ENCODE assay signal across 26 mouse cellular contexts in the genomic region with DNA sequence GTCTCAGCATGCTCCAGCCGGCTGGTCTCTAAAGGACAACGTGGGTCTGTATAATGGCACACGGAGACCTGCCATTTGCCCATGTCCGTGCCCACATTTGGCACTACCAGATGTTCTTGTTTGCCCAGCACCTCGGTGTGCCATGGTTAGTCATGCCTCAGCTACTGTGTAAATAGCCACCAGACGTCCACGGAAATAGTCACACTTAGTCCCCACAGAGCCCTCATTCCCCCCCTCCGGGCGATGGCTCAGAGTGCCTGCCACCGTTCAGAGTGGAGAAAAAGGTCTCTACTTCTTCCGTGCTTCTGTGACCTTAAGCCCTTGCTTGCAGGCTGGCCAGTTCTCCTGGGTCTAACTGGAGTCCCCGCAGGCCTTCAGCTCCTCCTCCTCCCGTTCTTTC. TPM values are rescaled to one million over a fixed set of nuclear protein-coding genes. Genes with fewer than 3 reads are reported as not detected.
A peak's percentile ranks its signal among the peaks of the same experiment; 100 is the strongest.
DNase-seq lines count a peak whose midpoint lies in the region; ATAC-seq and TF ChIP-seq lines count a peak whose summit lies in the region.
"Had no signal": no experiment of that assay in that cellular context is flagged by ENCODE, and none has a peak within 500 bp of the region (broad histone marks: within the 10 kb centered on the region; RNA-seq: fewer than 3 reads in every experiment).

No protein-coding gene starts in this region.

- no peak for ATAC-seq in hindbrain, embryonic 14.5 days (ENCODE audit: low FRiP score)
- ATAC-seq in hindbrain, embryonic 16.5 days, result no peak
- peak; percentile 41; the same call in 1 of the 2 replicates for ATAC-seq in stomach, postnatal 0 days (ENCODE audit: low FRiP score, low TSS enrichment)
- ATAC-seq: CD4-positive, CD25-positive, alpha-beta regulatory T cell, adult 4 months; forebrain, embryonic 15.5 days had no signal

- H3K9me3 ChIP-seq in hindbrain, embryonic 14.5 days (ENCODE audit: control insufficient read depth, low read length), result no peaks in the 10 kb centered on the region
- no peaks in the 10 kb centered on the region for H3K9me3 ChIP-seq in hindbrain, embryonic 16.5 days (ENCODE audit: control insufficient read depth, low read length)
- H3K9me3 ChIP-seq in limb, embryonic 10.5 days (replicated peaks), result no peaks in the 10 kb centered on the region
- H3K9me3 ChIP-seq in stomach, postnatal 0 days (ENCODE audit: control insufficient read depth, low read length), result no peaks in the 10 kb centered on the region
- H3K9me3 ChIP-seq: embryonic facial prominence, embryonic 10.5 days; embryonic facial prominence, embryonic 12.5 days; forebrain, embryonic 13.5 days; forebrain, embryonic 15.5 days had no signal

- no peaks in the 10 kb centered on the region for H3K4me1 ChIP-seq in hindbrain, embryonic 14.5 days (replicated peaks; ENCODE audit: control insufficient read depth, insufficient read depth, low read length)
- H3K4me1 ChIP-seq in hindbrain, embryonic 16.5 days (ENCODE audit: control insufficient read depth, insufficient read depth, low read depth, low read length), result peaks cover 2% of the 10 kb centered on the region; the same call in 1 of the 2 replicates
- H3K4me1 ChIP-seq in limb, embryonic 10.5 days, result peaks cover 32% of the 10 kb centered on the region
- no peaks in the 10 kb centered on the region for H3K4me1 ChIP-seq in stomach, postnatal 0 days (replicated peaks; ENCODE audit: control insufficient read depth, insufficient read depth)

- no peak overlapping the region for H3K27ac ChIP-seq in hindbrain, embryonic 14.5 days
- no peak overlapping the region for H3K27ac ChIP-seq in hindbrain, embryonic 16.5 days (ENCODE audit: low read depth, low read length)
- H3K27ac ChIP-seq in limb, embryonic 10.5 days, result 0 out of 2 replicates have a peak overlapping the region, but pooled peaks have one; percentile 14
- H3K27ac ChIP-seq in stomach, postnatal 0 days (replicated peaks), result no peak overlapping the region
- H3K27ac ChIP-seq: embryonic facial prominence, embryonic 10.5 days; embryonic facial prominence, embryonic 12.5 days; forebrain, embryonic 13.5 days; forebrain, embryonic 15.5 days had no signal

- H3K9ac ChIP-seq in hindbrain, embryonic 14.5 days, result 0 out of 2 replicates have a peak overlapping the region, but pooled peaks have one; percentile 43
- H3K9ac ChIP-seq in hindbrain, embryonic 16.5 days (ENCODE audit: low read depth, low read length), result no peak overlapping the region
- H3K9ac ChIP-seq in stomach, postnatal 0 days (ENCODE audit: low read length), result no peak overlapping the region
- H3K9ac ChIP-seq: embryonic facial prominence, embryonic 12.5 days had no signal

- no peak overlapping the region for H3K4me2 ChIP-seq in hindbrain, embryonic 14.5 days (replicated peaks)
- no peak overlapping the region for H3K4me2 ChIP-seq in hindbrain, embryonic 16.5 days (ENCODE audit: low read length)
- no peak overlapping the region for H3K4me2 ChIP-seq in stomach, postnatal 0 days (replicated peaks; ENCODE audit: low read depth)

- H3K36me3 ChIP-seq in hindbrain, embryonic 14.5 days (replicated peaks; ENCODE audit: control insufficient read depth, insufficient read depth), result no peaks in the 10 kb centered on the region
- H3K36me3 ChIP-seq in hindbrain, embryonic 16.5 days (ENCODE audit: control insufficient read depth, insufficient read depth, low read length), result no peaks in the 10 kb centered on the region
- H3K36me3 ChIP-seq in limb, embryonic 10.5 days, result no peaks in the 10 kb centered on the region
- no peaks in the 10 kb centered on the region for H3K36me3 ChIP-seq in stomach, postnatal 0 days (ENCODE audit: control insufficient read depth, insufficient read depth, low read length)
- H3K36me3 ChIP-seq: embryonic facial prominence, embryonic 10.5 days; embryonic facial prominence, embryonic 12.5 days; forebrain, embryonic 15.5 days had no signal

- 75% methylated on average over 13 of the region's 13 CpGs for WGBS in hindbrain, embryonic 14.5 days
- WGBS in hindbrain, embryonic 16.5 days, result 71% methylated on average over 13 of the region's 13 CpGs
- WGBS in limb, embryonic 10.5 days, result 71% methylated on average over 13 of the region's 13 CpGs
- WGBS in stomach, postnatal 0 days, result 57% methylated on average over 13 of the region's 13 CpGs

- no peak for DNase-seq in hindbrain, embryonic 14.5 days (ENCODE audit: low spot score)
- peak; percentile 5 for DNase-seq in lung, postnatal 36 days
- DNase-seq in lung, postnatal 4 days, result no peak
- no peak for DNase-seq in limb, embryonic 10.5 days (ENCODE audit: low spot score)
- peak; percentile 50 for DNase-seq in stomach, postnatal 0 days (ENCODE audit: low spot score)
- no peak for DNase-seq in spleen, adult 18-20 months
- no peak for DNase-seq in left cerebral cortex, adult 11 months (ENCODE audit: low spot score)
- DNase-seq: adrenal gland, adult 2 months; adrenal gland, postnatal 10 days; adrenal gland, postnatal 25 days; B cell, adult 2 months; cerebellum, adult 11-12 months; cerebellum, adult 2 months; cerebellum, adult 9-10 months; cerebellum, postnatal 10 days; cerebellum, postnatal 25 days had no signal

- no peak for TF ChIP-seq CTCF in stomach, postnatal 0 days (IDR thresholded peaks at IDR 0.05; ENCODE audit: low read depth)

- no peak for TF ChIP-seq EP300 in stomach, postnatal 0 days (optimal IDR thresholded peaks at IDR 0.05)

- no peaks in the 10 kb centered on the region for H3K27me3 ChIP-seq in hindbrain, embryonic 14.5 days (ENCODE audit: control insufficient read depth, insufficient read depth, low read length)
- H3K27me3 ChIP-seq in hindbrain, embryonic 16.5 days (replicated peaks; ENCODE audit: control insufficient read depth, insufficient read depth, low read length), result no peaks in the 10 kb centered on the region
- H3K27me3 ChIP-seq in limb, embryonic 10.5 days (ENCODE audit: low read depth, poor library complexity, severe bottlenecking), result peaks cover 9% of the 10 kb centered on the region; the same call in 1 of the 2 replicates
- H3K27me3 ChIP-seq in stomach, postnatal 0 days (ENCODE audit: control insufficient read depth, insufficient read depth, low read length), result no peaks in the 10 kb centered on the region
- H3K27me3 ChIP-seq: CH12.LX; embryonic facial prominence, embryonic 12.5 days; forebrain, embryonic 13.5 days; forebrain, embryonic 15.5 days had no signal

- no peak overlapping the region for H3K4me3 ChIP-seq in hindbrain, embryonic 14.5 days (replicated peaks; ENCODE audit: low read length)
- H3K4me3 ChIP-seq in hindbrain, embryonic 16.5 days (ENCODE audit: low read length), result no peak overlapping the region
- H3K4me3 ChIP-seq in limb, embryonic 10.5 days, result no peak overlapping the region
- H3K4me3 ChIP-seq in stomach, postnatal 0 days (ENCODE audit: low read depth, low read length), result no peak overlapping the region

RNA-seq across cellular contexts. Expression of gene Slc2a7, which starts 9.7 kb away (rescaled TPM):
- not detected in 2 replicates for polyA plus RNA-seq in hindbrain, embryonic 14.5 days (2014; fragmentation: Nextera tagmentation; extraction: Ambion mirVana)
- polyA plus RNA-seq in hindbrain, embryonic 16.5 days (2015; fragmentation: Nextera tagmentation; extraction: Ambion mirVana), result not detected in 2 replicates
- polyA plus RNA-seq in limb, embryonic 10.5 days (2016; fragmentation: Nextera tagmentation; extraction: Ambion mirVana), result not detected in 2 replicates
- 0.24 TPM in 1 of 2 replicates, not detected in the other for polyA plus RNA-seq in stomach, postnatal 0 days (2015; fragmentation: Nextera tagmentation; extraction: Ambion mirVana)
- polyA plus RNA-seq: adrenal gland, adult 2 months; CD4-positive, CD25-positive, alpha-beta regulatory T cell, adult 4 months; cerebellum, adult 2 months; cortical plate, adult 2 months; embryonic facial prominence, embryonic 10.5 days; embryonic facial prominence, embryonic 12.5 days; embryonic facial prominence, embryonic 14.5 days; forebrain, embryonic 11.5 days; forebrain, embryonic 13.5 days; forebrain, embryonic 15.5 days had no signal

RNA-seq across cellular contexts. Expression of gene Slc2a5, which starts 20.0 kb away (rescaled TPM):
- polyA plus RNA-seq in hindbrain, embryonic 14.5 days (2014; fragmentation: Nextera tagmentation; extraction: Ambion mirVana), result 2.4 and 2.8 TPM in 2 replicates
- 2.8 and 3.0 TPM in 2 replicates for polyA plus RNA-seq in hindbrain, embryonic 16.5 days (2015; fragmentation: Nextera tagmentation; extraction: Ambion mirVana)
- 0.98 and 1.1 TPM in 2 replicates for polyA plus RNA-seq in limb, embryonic 10.5 days (2016; fragmentation: Nextera tagmentation; extraction: Ambion mirVana)
- polyA plus RNA-seq in stomach, postnatal 0 days (2015; fragmentation: Nextera tagmentation; extraction: Ambion mirVana), result 0.76 and 0.80 TPM in 2 replicates
- polyA plus RNA-seq: CD4-positive, CD25-positive, alpha-beta regulatory T cell, adult 4 months had no signal

RNA-seq across cellular contexts. Expression of gene Gpr157, which starts 51.9 kb away (rescaled TPM):
- 0.33 and 0.39 TPM in 2 replicates for polyA plus RNA-seq in hindbrain, embryonic 14.5 days (2014; fragmentation: Nextera tagmentation; extraction: Ambion mirVana)
- 0.50 and 0.54 TPM in 2 replicates for polyA plus RNA-seq in hindbrain, embryonic 16.5 days (2015; fragmentation: Nextera tagmentation; extraction: Ambion mirVana)
- 0.28 and 0.75 TPM in 2 replicates for polyA plus RNA-seq in limb, embryonic 10.5 days (2016; fragmentation: Nextera tagmentation; extraction: Ambion mirVana)
- polyA plus RNA-seq in stomach, postnatal 0 days (2015; fragmentation: Nextera tagmentation; extraction: Ambion mirVana), result 0.55 and 0.75 TPM in 2 replicates

Comparison
In these comparisons a context has a peak if more than half of its experiments do, and no peak if none do; other contexts are left out.
1. DNase-seq: peak in lung, postnatal 36 days (single experiment) and stomach, postnatal 0 days (single experiment); none in hindbrain, embryonic 14.5 days (single experiment), lung, postnatal 4 days (0 of 2), limb, embryonic 10.5 days (single experiment), spleen, adult 18-20 months (0 of 2) and left cerebral cortex, adult 11 months (single experiment).